ENCODE assay signal across 18 mouse cellular contexts in the genomic region with DNA sequence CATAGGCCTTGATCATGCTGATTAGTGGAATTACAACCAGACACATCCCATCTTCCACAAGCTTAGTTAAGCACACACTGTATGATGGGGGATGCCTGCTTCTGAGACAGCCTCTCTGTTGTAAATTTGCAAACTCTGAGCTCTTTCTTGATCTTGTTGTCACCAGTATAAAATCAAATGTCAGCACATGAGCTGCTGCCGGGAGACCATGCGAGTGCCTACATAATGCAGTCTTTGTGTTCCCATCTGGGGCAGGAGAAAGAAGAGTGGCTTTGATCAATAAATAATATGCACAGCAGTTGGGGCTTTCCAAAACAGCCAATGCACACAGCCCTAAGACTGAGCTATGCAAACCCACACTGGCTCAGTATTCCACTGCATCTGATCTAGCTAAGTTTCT. TPM values are rescaled to one million over a fixed set of nuclear protein-coding genes. Genes with fewer than 3 reads are reported as not detected.
A peak's percentile ranks its signal among the peaks of the same experiment; 100 is the strongest.
DNase-seq lines count a peak whose midpoint lies in the region; ATAC-seq and TF ChIP-seq lines count a peak whose summit lies in the region.
"Had no signal": no experiment of that assay in that cellular context is flagged by ENCODE, and none has a peak within 500 bp of the region (broad histone marks: within the 10 kb centered on the region; RNA-seq: fewer than 3 reads in every experiment).

No protein-coding gene starts in this region.

- intact Hi-C loops in gastrocnemius, adult 2 months (cut with DNase I): no loop called here

- no peak overlapping the region for H3K27ac ChIP-seq in limb, embryonic 13.5 days
- H3K27ac ChIP-seq in limb, embryonic 10.5 days: no peak overlapping the region
- H3K27ac ChIP-seq in hindbrain, embryonic 11.5 days (ENCODE audit: low read depth, low read length): no peak overlapping the region
- peak overlapping the region; percentile 64 for H3K27ac ChIP-seq in midbrain, embryonic 12.5 days (replicated peaks)
- H3K27ac ChIP-seq in gastrocnemius, adult 2 months: no peak overlapping the region
- H3K27ac ChIP-seq: heart, embryonic 10.5 days; liver, embryonic 13.5 days had no signal

- H3K4me3 ChIP-seq in limb, embryonic 13.5 days: no peak overlapping the region
- no peak overlapping the region for H3K4me3 ChIP-seq in limb, embryonic 10.5 days
- H3K4me3 ChIP-seq in hindbrain, embryonic 11.5 days (ENCODE audit: low read depth, low read length): no peak overlapping the region
- no peak overlapping the region for H3K4me3 ChIP-seq in midbrain, embryonic 12.5 days
- no peak overlapping the region for H3K4me3 ChIP-seq in gastrocnemius, adult 2 months
- H3K4me3 ChIP-seq: heart, embryonic 10.5 days; liver, embryonic 13.5 days had no signal

- H3K27me3 ChIP-seq in limb, embryonic 13.5 days: no peaks in the 10 kb centered on the region
- H3K27me3 ChIP-seq in limb, embryonic 10.5 days (ENCODE audit: low read depth, poor library complexity, severe bottlenecking): no peaks in the 10 kb centered on the region
- H3K27me3 ChIP-seq in hindbrain, embryonic 11.5 days (ENCODE audit: control insufficient read depth, insufficient read depth, low read length): no peaks in the 10 kb centered on the region
- no peaks in the 10 kb centered on the region for H3K27me3 ChIP-seq in midbrain, embryonic 12.5 days
- H3K27me3 ChIP-seq: liver, embryonic 13.5 days had no signal

- ATAC-seq in limb, embryonic 13.5 days (ENCODE audit: low FRiP score, low read depth): 0 out of 2 replicates have a peak, but pooled peaks have one; percentile 24
- ATAC-seq in hindbrain, embryonic 11.5 days (ENCODE audit: low FRiP score): peak; percentile 59; the same call in 1 of the 2 replicates
- ATAC-seq in midbrain, embryonic 12.5 days (ENCODE audit: low FRiP score, low read depth): peak; percentile 78
- ATAC-seq in erythroid progenitor cell, adult 5-6 weeks (replicated peaks; ENCODE audit: low FRiP score, poor library complexity, severe bottlenecking): no peak
- ATAC-seq: lung, postnatal 0 days had no signal

- no peak for DNase-seq in limb, embryonic 10.5 days (ENCODE audit: low spot score)
- peak; percentile 29 for DNase-seq in hindbrain, embryonic 11.5 days (ENCODE audit: low spot score)
- DNase-seq in retina, embryonic 14.5 days (ENCODE audit: low spot score): peak; percentile 21
- DNase-seq in gastrocnemius, adult 2 months: no peak
- DNase-seq in yolk sac, embryonic 10.5 days (ENCODE audit: low spot score): no peak
- DNase-seq: adrenal gland, adult 8-10 months; B cell, adult 2 months; cerebellum, postnatal 36 days; heart, postnatal 36 days; kidney, adult 2 months; liver, embryonic 13.5 days; right cerebral cortex, postnatal 4 days had no signal

- no peak for TF ChIP-seq CTCF in gastrocnemius, adult 2 months (IDR thresholded peaks at IDR 0.05)

- H3K4me2 ChIP-seq in limb, embryonic 13.5 days (replicated peaks): no peak overlapping the region
- no peak overlapping the region for H3K4me2 ChIP-seq in hindbrain, embryonic 11.5 days (replicated peaks; ENCODE audit: low read depth, low read length)
- no peak overlapping the region for H3K4me2 ChIP-seq in midbrain, embryonic 12.5 days (replicated peaks)
- H3K4me2 ChIP-seq: liver, embryonic 13.5 days had no signal

- 31% methylated on average over 2 of the region's 2 CpGs for WGBS in limb, embryonic 13.5 days
- 45% methylated on average over 2 of the region's 2 CpGs for WGBS in limb, embryonic 10.5 days
- 34% methylated on average over 2 of the region's 2 CpGs for WGBS in hindbrain, embryonic 11.5 days
- 14% methylated on average over 2 of the region's 2 CpGs for WGBS in midbrain, embryonic 12.5 days

- H3K4me1 ChIP-seq in limb, embryonic 13.5 days: 0 out of 2 replicates have a peak, but pooled peaks cover 4% of the 10 kb centered on the region
- H3K4me1 ChIP-seq in limb, embryonic 10.5 days: peaks cover 19% of the 10 kb centered on the region
- 0 out of 2 replicates have a peak, but pooled peaks cover 2% of the 10 kb centered on the region for H3K4me1 ChIP-seq in hindbrain, embryonic 11.5 days (replicated peaks; ENCODE audit: control insufficient read depth, insufficient read depth, low read length)
- H3K4me1 ChIP-seq in midbrain, embryonic 12.5 days: peaks cover 19% of the 10 kb centered on the region
- H3K4me1 ChIP-seq: liver, embryonic 13.5 days had no signal

- H3K9ac ChIP-seq in limb, embryonic 13.5 days: no peak overlapping the region
- no peak overlapping the region for H3K9ac ChIP-seq in hindbrain, embryonic 11.5 days (ENCODE audit: low read depth, low read length)
- no peak overlapping the region for H3K9ac ChIP-seq in midbrain, embryonic 12.5 days (replicated peaks)
- H3K9ac ChIP-seq: liver, embryonic 13.5 days had no signal

- H3K9me3 ChIP-seq in limb, embryonic 13.5 days: no peaks in the 10 kb centered on the region
- no peaks in the 10 kb centered on the region for H3K9me3 ChIP-seq in limb, embryonic 10.5 days (replicated peaks)
- H3K9me3 ChIP-seq in hindbrain, embryonic 11.5 days (ENCODE audit: control insufficient read depth, low read length): no peaks in the 10 kb centered on the region
- H3K9me3 ChIP-seq in midbrain, embryonic 12.5 days: no peaks in the 10 kb centered on the region
- H3K9me3 ChIP-seq: heart, embryonic 10.5 days; liver, embryonic 13.5 days had no signal

- no peaks in the 10 kb centered on the region for H3K36me3 ChIP-seq in limb, embryonic 13.5 days
- no peaks in the 10 kb centered on the region for H3K36me3 ChIP-seq in limb, embryonic 10.5 days
- no peaks in the 10 kb centered on the region for H3K36me3 ChIP-seq in hindbrain, embryonic 11.5 days (ENCODE audit: control insufficient read depth, insufficient read depth, low read length)
- no peaks in the 10 kb centered on the region for H3K36me3 ChIP-seq in midbrain, embryonic 12.5 days
- H3K36me3 ChIP-seq: heart, embryonic 10.5 days; liver, embryonic 13.5 days had no signal

RNA-seq across cellular contexts. Expression of gene Afdn, which starts 37.9 kb away (rescaled TPM):
- polyA plus RNA-seq in limb, embryonic 13.5 days (2015; fragmentation: Nextera tagmentation; extraction: Ambion mirVana): 56.5 and 60.2 TPM in 2 replicates
- 65.6 and 70.2 TPM in 2 replicates for polyA plus RNA-seq in limb, embryonic 10.5 days (2016; fragmentation: Nextera tagmentation; extraction: Ambion mirVana)
- 108 and 123 TPM in 2 replicates for polyA plus RNA-seq in hindbrain, embryonic 11.5 days (2014; fragmentation: Nextera tagmentation; extraction: Ambion mirVana)
- 162 and 176 TPM in 2 replicates for polyA plus RNA-seq in midbrain, embryonic 12.5 days (2016; fragmentation: Nextera tagmentation; extraction: Ambion mirVana)
- total RNA-seq in gastrocnemius, adult 2 months (2021): 10 to 100 TPM; 33.3 to 45.6 TPM
- 3.6 TPM in 1 of 2 replicates, not detected in the other for total RNA-seq in erythroid progenitor cell, adult 5-6 weeks (2015; ENCODE audit: low replicate concordance)
- total RNA-seq in erythroid progenitor cell, adult 5-6 weeks (2017; ENCODE audit: low replicate concordance): 1.9 and 8.9 TPM in 2 replicates

RNA-seq across cellular contexts. Expression of gene Tcte2, which starts 39.2 kb away (rescaled TPM):
- polyA plus RNA-seq in limb, embryonic 13.5 days (2015; fragmentation: Nextera tagmentation; extraction: Ambion mirVana): 5.4 and 5.6 TPM in 2 replicates
- 2.6 and 3.3 TPM in 2 replicates for polyA plus RNA-seq in limb, embryonic 10.5 days (2016; fragmentation: Nextera tagmentation; extraction: Ambion mirVana)
- polyA plus RNA-seq in hindbrain, embryonic 11.5 days (2014; fragmentation: Nextera tagmentation; extraction: Ambion mirVana): 9.1 and 16.8 TPM in 2 replicates
- polyA plus RNA-seq in midbrain, embryonic 12.5 days (2016; fragmentation: Nextera tagmentation; extraction: Ambion mirVana): 12.8 and 16.6 TPM in 2 replicates
- total RNA-seq in gastrocnemius, adult 2 months (2021): 1 to 10 TPM; 1.7 TPM
- total RNA-seq in erythroid progenitor cell, adult 5-6 weeks (2015; ENCODE audit: low replicate concordance): not detected in 2 replicates
- total RNA-seq in erythroid progenitor cell, adult 5-6 weeks (2017; ENCODE audit: low replicate concordance): not detected in 2 replicates
- total RNA-seq: monocyte, adult 5-6 weeks had no signal

Comparison
In these comparisons a context has a peak if more than half of its experiments do, and no peak if none do; other contexts are left out.
1. DNase-seq: peak in hindbrain, embryonic 11.5 days (single experiment) and retina, embryonic 14.5 days (single experiment); none in limb, embryonic 10.5 days (single experiment), gastrocnemius, adult 2 months (single experiment) and yolk sac, embryonic 10.5 days (single experiment).